Mouse (Mus musculus) hindbrain, embryonic 14.5 days (tissue): Measurements from ENCODE around the gene Ccdc3. TPM values are rescaled to one million over a fixed set of nuclear protein-coding genes. Genes with fewer than 3 reads are reported as not detected.

Experiments used
- ATAC-seq: fragments of 200-750 bp; cut with Nextera tagmentation; 2 replicates; pipeline ENCODE4 v1.8.0; 2017; ENCODE audit warnings: moderate number of reproducible peaks, mild to moderate bottlenecking, moderate TSS enrichment, moderate library complexity; ENCODE audit not compliant: low FRiP score
- DNase-seq: peaks from one replicate; pipeline ENCODE4 v3.0.0-alpha.2; 2015; ENCODE audit warnings: low spot score
- H3K27ac ChIP-seq: fragments of 300-500 bp; sonication (generic); 2 replicates; pipeline ENCODE4 v1.5.1; 2014; ENCODE audit warnings: mild to moderate bottlenecking, moderate library complexity
- H3K27me3 ChIP-seq: fragments of 300-500 bp; sonication (generic); 2 replicates; pipeline ENCODE4 v1.6.1; 2014; ENCODE audit warnings: mild to moderate bottlenecking, low read length, mixed read lengths; ENCODE audit not compliant: control insufficient read depth, insufficient read depth
- H3K36me3 ChIP-seq: fragments of 300-500 bp; sonication (generic); replicated peaks from 2 replicates; pipeline ENCODE4 v1.6.1; 2014; ENCODE audit not compliant: control insufficient read depth, insufficient read depth
- H3K4me1 ChIP-seq: fragments of 300-500 bp; sonication (generic); replicated peaks from 2 replicates; pipeline ENCODE4 v1.6.1; 2014; ENCODE audit warnings: antibody characterized with exemption, low read length, mixed read lengths; ENCODE audit not compliant: control insufficient read depth, insufficient read depth
- H3K4me2 ChIP-seq: fragments of 300-500 bp; sonication (generic); replicated peaks from 2 replicates; pipeline ENCODE4 v1.6.1; 2014; ENCODE audit warnings: mild to moderate bottlenecking, moderate library complexity
- H3K4me3 ChIP-seq: fragments of 300-500 bp; sonication (generic); replicated peaks from 2 replicates; pipeline ENCODE4 v1.5.1; 2014; ENCODE audit warnings: mild to moderate bottlenecking, low read length
- H3K9ac ChIP-seq: fragments of 300-500 bp; sonication (generic); 2 replicates; pipeline ENCODE4 v1.6.1; 2014
- H3K9me3 ChIP-seq: fragments of 300-500 bp; sonication (generic); 2 replicates; pipeline ENCODE4 v1.6.1; 2016; ENCODE audit warnings: low read length; ENCODE audit not compliant: control insufficient read depth
- WGBS: fragments of 180-500 bp; shearing (Covaris S2); extraction: QIAGEN DNeasy Blood & Tissue Kit; methylation state at CpG from one replicate; pipeline ENCODE4 v1.1.7; 2014; 5-methylcytosine and 5-hydroxymethylcytosine counted together
- polyA plus RNA-seq: library from polyadenylated mRNA; unstranded; fragments of >200 nt; fragmentation: Nextera tagmentation; extraction: Ambion mirVana; gene quantifications from 2 replicates; pipeline ENCODE4 v1.2.1, GENCODE M21; 2014

Ccdc3 gene
- polyA plus RNA-seq, 1 experiment from 2014 or later = 16.6 TPM

DNA sequence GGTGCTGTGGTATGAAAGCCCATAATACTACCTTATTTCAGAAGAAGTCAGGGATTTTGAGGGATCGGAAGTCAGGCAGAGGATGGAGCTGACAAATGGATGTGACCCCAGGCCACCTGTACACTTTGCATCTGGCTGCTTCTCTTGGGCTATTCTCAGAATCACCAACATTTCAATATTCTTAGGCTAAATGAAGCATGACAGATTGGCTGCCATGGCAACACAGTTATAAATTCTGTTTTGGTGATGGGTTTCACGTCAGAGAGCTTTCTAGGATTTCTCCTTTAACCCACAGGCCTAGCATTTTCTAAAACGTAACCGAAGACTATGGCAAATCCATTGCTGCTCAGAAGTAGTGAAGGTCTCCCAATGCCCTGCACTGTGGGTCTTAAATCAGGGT lies 59.9 kb downstream of the Ccdc3 start:
- Histone ChIP-seq H3K27ac (no peak overlapping the region), H3K9me3 (no peaks in the 10 kb centered on the region), H3K4me2 (no peak overlapping the region), H3K4me1 (no peaks in the 10 kb centered on the region), H3K36me3 (no peaks in the 10 kb centered on the region), H3K4me3 (no peak overlapping the region), H3K9ac (no peak overlapping the region), H3K27me3 (no peaks in the 10 kb centered on the region)
- WGBS = 60% methylated on average over 4 of the region's 4 CpGs
- no peak for ATAC-seq
- DNase-seq = no peak

DNA sequence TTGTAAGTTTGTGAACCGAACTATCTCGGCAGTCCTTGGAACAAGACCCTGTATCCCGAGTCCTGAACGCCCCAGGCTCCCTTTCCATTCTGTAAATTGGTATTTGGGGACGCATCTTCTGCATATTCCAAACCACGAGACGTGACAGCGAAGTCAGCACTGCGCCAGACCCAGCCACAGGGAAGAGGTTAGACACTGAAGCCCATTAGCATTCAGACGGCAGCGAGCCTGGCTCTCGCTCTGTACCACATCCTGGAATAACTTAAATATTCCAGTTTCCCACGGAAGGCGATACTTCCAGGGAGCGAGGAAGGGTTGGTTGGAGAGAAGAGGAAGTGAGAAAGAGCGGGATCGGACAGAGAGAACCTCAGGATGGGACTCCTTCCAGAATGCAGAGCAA lies 61.7 kb downstream of the Ccdc3 start:
- ATAC-seq (no peak), DNase-seq (no peak)
- Histone ChIP-seq H3K4me3 (no peak overlapping the region), H3K4me1 (no peaks in the 10 kb centered on the region), H3K4me2 (no peak overlapping the region), H3K36me3 (no peaks in the 10 kb centered on the region), H3K9ac (no peak overlapping the region), H3K27me3 (no peaks in the 10 kb centered on the region), H3K27ac (no peak overlapping the region), H3K9me3 (no peaks in the 10 kb centered on the region)
- WGBS = 73% methylated on average over 17 of the region's 17 CpGs

DNA sequence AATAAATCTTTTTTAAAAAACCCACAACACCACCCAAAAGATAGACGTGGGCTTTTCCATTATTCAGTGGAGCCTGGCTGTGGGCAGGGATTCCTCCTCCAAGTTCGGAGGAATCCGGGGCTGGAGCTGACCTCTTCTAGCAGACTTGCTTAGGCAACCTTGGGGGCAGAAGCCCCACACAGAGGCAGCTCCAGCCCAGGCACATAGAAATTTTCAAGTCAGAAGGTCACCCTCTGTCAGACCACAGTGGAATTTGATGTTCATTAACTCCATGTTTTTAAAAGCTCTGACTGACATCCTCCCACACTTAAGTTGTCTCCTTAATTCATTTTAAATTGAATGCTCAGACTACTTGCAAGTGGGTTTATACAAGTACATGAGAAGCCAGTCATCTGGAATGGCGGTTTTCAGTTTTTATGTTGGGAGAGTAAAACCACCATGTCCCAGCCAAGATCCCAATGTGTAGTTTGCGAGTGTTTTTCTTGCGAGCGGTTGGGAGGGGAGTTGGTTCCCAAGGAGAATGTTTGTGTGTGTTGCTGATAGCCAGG lies 63.3 kb downstream of the Ccdc3 start:
- Histone ChIP-seq H3K4me3 (no peak overlapping the region), H3K4me1 (no peaks in the 10 kb centered on the region), H3K9me3 (no peaks in the 10 kb centered on the region), H3K9ac (no peak overlapping the region), H3K27ac (no peak overlapping the region), H3K27me3 (no peaks in the 10 kb centered on the region), H3K36me3 (no peaks in the 10 kb centered on the region), H3K4me2 (no peak overlapping the region)
- 77% methylated on average over 7 of the region's 7 CpGs for WGBS
- ATAC-seq (no peak), DNase-seq (no peak)

DNA sequence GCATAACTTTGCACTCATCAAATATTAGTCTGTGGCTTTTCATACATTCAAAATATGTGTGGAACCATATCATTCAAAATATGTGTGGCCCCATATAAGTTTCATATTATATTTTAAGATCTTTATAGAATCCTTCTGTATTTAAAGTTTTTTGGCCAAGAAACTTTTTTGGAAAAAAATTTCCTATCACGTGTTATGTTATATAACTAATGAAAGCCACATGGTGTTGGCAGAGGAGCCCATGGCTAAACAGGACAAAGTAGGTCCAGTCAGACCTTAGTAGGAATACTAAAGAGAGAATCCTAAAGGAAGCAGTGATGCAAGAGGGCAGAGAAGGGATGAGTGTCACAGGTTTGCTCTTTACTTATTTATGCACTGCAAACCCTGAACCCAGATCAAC lies 65.6 kb downstream of the Ccdc3 start:
- ATAC-seq (no peak), DNase-seq (no peak)
- Histone ChIP-seq H3K9me3 (no peaks in the 10 kb centered on the region), H3K27me3 (no peaks in the 10 kb centered on the region), H3K27ac (no peak overlapping the region), H3K4me1 (no peaks in the 10 kb centered on the region), H3K4me2 (no peak overlapping the region), H3K9ac (no peak overlapping the region), H3K4me3 (no peak overlapping the region), H3K36me3 (no peaks in the 10 kb centered on the region)
- 87% methylated on average over 1 of the region's 1 CpGs for WGBS

DNA sequence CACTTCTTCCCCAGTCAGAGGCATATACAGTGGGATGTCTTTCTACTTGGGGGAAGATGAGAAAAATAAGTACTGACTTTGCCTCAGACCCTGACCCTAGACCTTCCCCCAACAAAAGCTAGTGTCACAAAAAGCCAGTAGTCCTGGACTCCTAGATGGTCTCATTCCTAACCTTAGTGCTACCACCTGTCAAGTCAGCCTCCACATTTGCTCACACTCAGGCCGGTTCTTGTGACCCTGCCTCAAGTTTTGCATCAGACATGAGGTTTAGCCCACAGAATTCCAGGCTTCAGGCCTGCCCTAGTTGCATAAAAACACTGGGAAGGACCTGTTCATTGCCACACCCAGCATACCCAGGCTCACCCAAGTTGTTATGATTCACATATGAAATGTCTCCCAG lies 67.4 kb downstream of the Ccdc3 start:
- Histone ChIP-seq H3K36me3 (no peaks in the 10 kb centered on the region), H3K27me3 (no peaks in the 10 kb centered on the region), H3K4me3 (no peak overlapping the region), H3K9ac (no peak overlapping the region), H3K27ac (no peak overlapping the region), H3K9me3 (no peaks in the 10 kb centered on the region), H3K4me2 (no peak overlapping the region), H3K4me1 (no peaks in the 10 kb centered on the region)
- DNase-seq (no peak), ATAC-seq (no peak)
- 89% methylated on average over 1 of the region's 1 CpGs for WGBS

DNA sequence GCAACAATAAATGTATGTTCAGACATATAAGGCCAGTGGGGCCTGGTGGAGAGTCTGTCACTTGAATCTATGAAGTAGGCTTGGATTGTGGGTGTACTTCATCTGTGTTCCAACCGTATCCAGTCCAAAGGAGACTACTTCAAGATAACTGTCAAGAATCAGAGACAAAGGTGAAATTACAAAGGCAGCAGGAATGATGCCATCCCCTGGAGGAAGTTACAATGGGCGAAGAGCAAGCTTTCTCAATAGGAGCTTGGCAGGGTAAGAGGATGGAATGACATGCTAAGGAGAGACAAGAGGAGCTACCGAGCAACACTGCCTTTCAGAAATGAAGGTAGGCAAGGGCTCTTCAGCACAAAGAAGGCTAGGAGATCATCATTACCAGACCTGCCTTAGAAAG lies 69.1 kb downstream of the Ccdc3 start:
- no peak for ATAC-seq
- Histone ChIP-seq H3K27me3 (no peaks in the 10 kb centered on the region), H3K27ac (no peak overlapping the region), H3K4me3 (no peak overlapping the region), H3K36me3 (no peaks in the 10 kb centered on the region), H3K9ac (no peak overlapping the region), H3K9me3 (no peaks in the 10 kb centered on the region), H3K4me2 (no peak overlapping the region), H3K4me1 (no peaks in the 10 kb centered on the region)
- WGBS = 78% methylated on average over 3 of the region's 3 CpGs
- no peak for DNase-seq

DNA sequence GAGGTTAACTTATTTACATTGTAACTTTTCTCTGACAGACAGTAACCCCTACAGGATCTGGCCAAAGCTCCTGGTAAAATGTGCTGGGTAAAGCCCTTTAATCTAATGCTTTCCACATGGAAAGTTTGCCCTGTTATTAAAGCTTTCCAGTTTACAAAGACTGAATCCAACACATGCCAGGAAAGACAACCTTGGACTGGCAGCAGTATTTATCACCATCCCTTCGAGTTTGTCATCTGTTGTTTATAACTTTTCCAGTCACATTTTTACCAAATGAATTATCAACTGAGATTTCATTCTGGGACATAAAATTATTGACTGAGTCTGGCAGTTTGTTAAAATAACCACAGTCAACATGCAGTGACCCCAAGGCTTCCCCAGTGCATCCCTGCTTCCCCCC lies 77.0 kb downstream of the Ccdc3 start:
- Histone ChIP-seq H3K36me3 (no peaks in the 10 kb centered on the region), H3K4me1 (no peaks in the 10 kb centered on the region), H3K4me3 (no peak overlapping the region), H3K9me3 (no peaks in the 10 kb centered on the region), H3K27me3 (no peaks in the 10 kb centered on the region), H3K4me2 (no peak overlapping the region), H3K27ac (no peak overlapping the region), H3K9ac (no peak overlapping the region)
- ATAC-seq = no peak
- 72% methylated on average over 1 of the region's 1 CpGs for WGBS
- DNase-seq = no peak

DNA sequence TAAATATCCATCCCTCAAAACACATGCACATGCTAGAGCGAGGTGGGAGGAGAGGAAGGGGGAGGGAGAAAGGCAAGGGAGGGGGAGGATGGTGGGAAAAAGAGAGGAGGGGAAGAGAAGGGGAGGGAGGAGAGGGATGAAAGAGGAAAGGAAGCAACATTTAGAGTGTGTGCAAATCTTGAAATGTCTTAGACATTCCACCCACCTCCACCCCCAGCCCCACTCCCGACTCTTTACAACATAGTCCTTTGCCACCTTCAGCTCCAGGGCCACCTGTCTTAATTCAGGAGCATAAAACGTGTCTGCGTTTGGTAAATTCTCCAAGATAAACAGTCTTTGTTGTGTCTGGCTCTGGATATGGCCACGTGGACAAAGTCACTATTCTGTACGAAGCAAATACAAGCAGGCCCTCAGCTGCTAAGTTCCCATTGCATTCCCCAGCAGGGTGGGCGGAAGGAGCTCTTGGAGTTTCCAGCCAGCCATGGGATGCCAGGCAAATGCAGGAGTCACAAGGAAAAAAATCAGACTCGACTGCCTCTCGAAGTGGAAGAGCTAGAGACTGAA lies 77.8 kb downstream of the Ccdc3 start:
- Histone ChIP-seq H3K4me2 (no peak overlapping the region), H3K9me3 (no peaks in the 10 kb centered on the region), H3K9ac (no peak overlapping the region), H3K4me1 (no peaks in the 10 kb centered on the region), H3K27ac (no peak overlapping the region), H3K36me3 (no peaks in the 10 kb centered on the region), H3K27me3 (no peaks in the 10 kb centered on the region), H3K4me3 (no peak overlapping the region)
- ATAC-seq = no peak
- WGBS = 79% methylated on average over 9 of the region's 9 CpGs
- no peak for DNase-seq

DNA sequence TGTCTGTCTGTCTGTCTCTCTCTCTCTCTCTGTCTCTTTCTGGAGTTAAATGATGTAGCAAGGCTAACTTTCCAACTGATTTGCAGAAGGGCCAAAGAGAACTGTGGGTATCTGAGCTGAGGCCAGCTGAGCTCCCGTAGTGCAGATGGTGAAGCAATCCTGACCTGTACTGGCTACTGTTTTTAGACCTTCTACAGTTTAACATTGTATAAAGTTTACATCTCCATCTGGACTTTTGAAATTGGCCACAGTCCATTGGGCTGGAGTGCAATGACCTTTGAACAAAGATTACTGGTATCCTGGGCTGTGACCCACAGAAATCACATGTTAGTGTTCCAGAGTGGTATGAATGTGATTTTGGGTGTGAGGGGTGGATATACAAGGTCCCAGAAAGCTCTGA lies 81.6 kb downstream of the Ccdc3 start:
- Histone ChIP-seq H3K4me3 (no peak overlapping the region), H3K4me2 (no peak overlapping the region), H3K4me1 (no peaks in the 10 kb centered on the region), H3K36me3 (no peaks in the 10 kb centered on the region), H3K9ac (no peak overlapping the region), H3K27ac (no peak overlapping the region), H3K9me3 (no peaks in the 10 kb centered on the region), H3K27me3 (no peaks in the 10 kb centered on the region)
- DNase-seq (no peak), ATAC-seq (no peak)
- 83% methylated on average over 1 of the region's 1 CpGs for WGBS

DNA sequence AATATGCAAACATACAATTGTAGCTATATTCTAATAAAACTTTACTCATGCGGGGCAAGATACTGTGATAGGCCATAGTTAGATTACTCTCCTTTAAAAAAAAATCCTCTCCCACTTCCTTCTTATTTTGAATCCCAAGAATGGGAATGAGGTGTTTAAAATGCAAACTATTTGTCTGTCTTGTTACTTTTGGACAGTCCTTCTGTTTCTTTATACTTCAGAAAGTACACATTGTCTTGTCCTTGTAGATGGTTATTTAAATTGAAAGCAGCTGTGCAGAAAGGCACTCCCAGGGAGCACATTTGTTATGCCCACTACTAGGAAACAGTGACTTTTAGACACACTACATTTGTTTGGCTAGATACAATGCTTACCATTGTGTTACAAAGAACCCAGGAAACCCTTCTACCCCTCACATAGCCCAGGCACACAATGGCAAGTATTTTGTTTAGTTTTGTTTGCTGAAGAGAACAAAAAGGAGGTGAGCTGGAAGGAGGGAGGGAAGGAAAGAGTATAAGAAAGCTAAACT lies 82.3 kb downstream of the Ccdc3 start:
- no peak for ATAC-seq
- H3K27ac ChIP-seq = no peak overlapping the region
- no peak overlapping the region for H3K4me3 ChIP-seq
- H3K9ac ChIP-seq = no peak overlapping the region
- no peak overlapping the region for H3K4me2 ChIP-seq
- no peaks in the 10 kb centered on the region for H3K36me3 ChIP-seq
- no peaks in the 10 kb centered on the region for H3K4me1 ChIP-seq
- H3K9me3 ChIP-seq = no peaks in the 10 kb centered on the region
- WGBS = 62% methylated on average over 1 of the region's 1 CpGs
- no peaks in the 10 kb centered on the region for H3K27me3 ChIP-seq
- no peak for DNase-seq
